Mouse (Mus musculus): Measurements from ENCODE around the gene Tmprss5. TPM values are rescaled to one million over a fixed set of nuclear protein-coding genes. Genes with fewer than 3 reads are reported as not detected.

The Tmprss5 gene
- polyA plus RNA-seq (2015; fragmentation: Nextera tagmentation; extraction: Ambion mirVana), result 0.16 and 0.46 TPM in 2 replicates

GRCm38 (mm10) chr9:49081107-49081506 lies at the start of gene Tmprss5:
Tmprss5 (plus strand) TSS chr9:49081260.
- 66% methylated on average over 5 of the region's 5 CpGs for WGBS
- Histone ChIP-seq H3K4me1 (replicated peaks; ENCODE audit: control insufficient read depth, insufficient read depth, low read length) (no peaks in the 10 kb centered on the region), H3K4me3 (ENCODE audit: low read length) (no peak within 1 kb of the TSS), H3K9me3 (ENCODE audit: control insufficient read depth, low read length) (no peaks in the 10 kb centered on the region), H3K36me3 (ENCODE audit: control insufficient read depth, insufficient read depth, low read length) (peaks cover 30% of the 10 kb centered on the region), H3K9ac (ENCODE audit: low read length) (no peak within 1 kb of the TSS), H3K27me3 (ENCODE audit: control insufficient read depth, insufficient read depth, low read depth, low read length) (no peaks in the 10 kb centered on the region), H3K4me2 (ENCODE audit: low read depth, low read length) (no peak within 1 kb of the TSS), H3K27ac (ENCODE audit: low read length) (no peak within 1 kb of the TSS)
- no peak for ATAC-seq (ENCODE audit: low read depth)

GRCm38 (mm10) chr9:49034764-49035163 lies 46.3 kb upstream of the Tmprss5 start:
- no peaks in the 10 kb centered on the region for H3K4me1 ChIP-seq (replicated peaks; ENCODE audit: control insufficient read depth, insufficient read depth, low read length)
- ATAC-seq (ENCODE audit: low read depth), result no peak
- H3K9me3 ChIP-seq (ENCODE audit: control insufficient read depth, low read length), result no peaks in the 10 kb centered on the region
- no peak overlapping the region for H3K4me2 ChIP-seq (ENCODE audit: low read depth, low read length)
- no peak overlapping the region for H3K27ac ChIP-seq (ENCODE audit: low read length)
- H3K4me3 ChIP-seq (ENCODE audit: low read length), result no peak overlapping the region
- H3K27me3 ChIP-seq (ENCODE audit: control insufficient read depth, insufficient read depth, low read depth, low read length), result no peaks in the 10 kb centered on the region
- peaks cover 37% of the 10 kb centered on the region for H3K36me3 ChIP-seq (ENCODE audit: control insufficient read depth, insufficient read depth, low read length)
- H3K9ac ChIP-seq (ENCODE audit: low read length), result no peak overlapping the region
- 88% methylated on average over 4 of the region's 4 CpGs for WGBS

DNA sequence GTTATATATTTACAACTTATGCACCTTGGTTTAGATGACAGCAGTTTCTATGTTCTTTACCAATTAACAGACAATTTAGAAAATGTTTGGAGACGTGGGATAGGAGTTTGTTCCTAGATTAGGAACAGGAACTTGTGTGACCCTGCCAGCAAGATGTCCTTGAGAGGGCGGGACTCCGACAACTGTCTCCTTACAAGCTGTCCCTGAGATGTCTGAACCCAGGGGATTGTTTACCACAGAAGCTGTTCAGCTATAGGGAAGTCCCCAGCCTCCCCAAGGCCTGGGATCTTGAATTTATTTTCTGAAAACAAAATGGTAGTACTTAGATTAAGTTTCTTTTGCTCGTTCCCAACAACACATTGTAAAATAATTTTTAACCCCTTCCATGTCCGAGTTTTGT lies 30.2 kb upstream of the Tmprss5 start:
- no peaks in the 10 kb centered on the region for H3K9me3 ChIP-seq (ENCODE audit: control insufficient read depth, low read length)
- H3K4me1 ChIP-seq (replicated peaks; ENCODE audit: control insufficient read depth, insufficient read depth, low read length), result no peaks in the 10 kb centered on the region; the same call in 1 of the 2 replicates
- H3K36me3 ChIP-seq (ENCODE audit: control insufficient read depth, insufficient read depth, low read length), result no peaks in the 10 kb centered on the region
- 59% methylated on average over 5 of the region's 5 CpGs for WGBS
- H3K4me3 ChIP-seq (ENCODE audit: low read length), result no peak overlapping the region
- no peak overlapping the region for H3K4me2 ChIP-seq (ENCODE audit: low read depth, low read length)
- H3K27me3 ChIP-seq (ENCODE audit: control insufficient read depth, insufficient read depth, low read depth, low read length), result no peaks in the 10 kb centered on the region
- H3K27ac ChIP-seq (ENCODE audit: low read length), result no peak overlapping the region
- no peak overlapping the region for H3K9ac ChIP-seq (ENCODE audit: low read length)
- ATAC-seq (ENCODE audit: low read depth), result no peak

GRCm38 (mm10) chr9:49051349-49051748 lies 29.7 kb upstream of the Tmprss5 start:
- Histone ChIP-seq H3K9me3 (ENCODE audit: control insufficient read depth, low read length) (no peaks in the 10 kb centered on the region), H3K27me3 (ENCODE audit: control insufficient read depth, insufficient read depth, low read depth, low read length) (no peaks in the 10 kb centered on the region), H3K27ac (ENCODE audit: low read length) (no peak overlapping the region), H3K4me3 (ENCODE audit: low read length) (no peak overlapping the region), H3K36me3 (ENCODE audit: control insufficient read depth, insufficient read depth, low read length) (no peaks in the 10 kb centered on the region), H3K4me2 (ENCODE audit: low read depth, low read length) (no peak overlapping the region), H3K4me1 (replicated peaks; ENCODE audit: control insufficient read depth, insufficient read depth, low read length) (peaks cover 2% of the 10 kb centered on the region; the same call in 1 of the 2 replicates), H3K9ac (ENCODE audit: low read length) (no peak overlapping the region)
- no peak for ATAC-seq (ENCODE audit: low read depth)
- 14% methylated on average over 5 of the region's 5 CpGs for WGBS

DNA sequence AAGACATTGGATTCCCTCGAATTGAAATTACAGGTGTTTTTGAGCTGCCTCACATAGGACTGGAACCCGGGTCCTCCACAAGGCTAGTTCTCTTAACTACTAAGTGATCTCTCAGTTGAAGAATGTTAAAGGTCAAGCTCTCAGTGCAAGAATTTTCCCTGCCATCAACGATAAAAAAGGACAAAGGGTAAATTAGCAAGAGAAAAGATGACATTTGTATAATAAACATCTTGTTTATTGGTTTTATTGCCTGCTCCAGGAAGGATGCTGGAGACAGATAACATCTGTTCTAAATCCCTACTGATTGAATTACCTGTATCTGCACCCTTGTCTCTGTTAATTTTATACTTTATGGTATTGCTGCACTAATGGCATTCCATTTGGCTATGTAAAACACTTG lies 27.0 kb upstream of the Tmprss5 start:
- Histone ChIP-seq H3K27ac (ENCODE audit: low read length) (no peak overlapping the region), H3K4me3 (ENCODE audit: low read length) (no peak overlapping the region), H3K9me3 (ENCODE audit: control insufficient read depth, low read length) (no peaks in the 10 kb centered on the region), H3K4me1 (replicated peaks; ENCODE audit: control insufficient read depth, insufficient read depth, low read length) (peaks cover 6% of the 10 kb centered on the region; the same call in 1 of the 2 replicates), H3K36me3 (ENCODE audit: control insufficient read depth, insufficient read depth, low read length) (peaks cover 4% of the 10 kb centered on the region; the same call in 1 of the 2 replicates), H3K9ac (ENCODE audit: low read length) (no peak overlapping the region), H3K4me2 (ENCODE audit: low read depth, low read length) (no peak overlapping the region), H3K27me3 (ENCODE audit: control insufficient read depth, insufficient read depth, low read depth, low read length) (no peaks in the 10 kb centered on the region)
- ATAC-seq (ENCODE audit: low read depth), result no peak
- WGBS, result 67% methylated on average over 3 of the region's 3 CpGs

- Histone ChIP-seq H3K4me2 (ENCODE audit: low read depth, low read length) (peak within 1 kb of the TSS; percentile 74), H3K36me3 (ENCODE audit: control insufficient read depth, insufficient read depth, low read length) (peaks cover 8% of the 10 kb centered on the region; the same call in 1 of the 2 replicates), H3K27me3 (ENCODE audit: control insufficient read depth, insufficient read depth, low read depth, low read length) (no peaks in the 10 kb centered on the region), H3K9ac (ENCODE audit: low read length) (peak within 1 kb of the TSS; percentile 88), H3K9me3 (ENCODE audit: control insufficient read depth, low read length) (no peaks in the 10 kb centered on the region), H3K27ac (ENCODE audit: low read length) (peak within 1 kb of the TSS; percentile 68; the same call in 1 of the 2 replicates), H3K4me1 (replicated peaks; ENCODE audit: control insufficient read depth, insufficient read depth, low read length) (peaks cover 6% of the 10 kb centered on the region; the same call in 1 of the 2 replicates), H3K4me3 (ENCODE audit: low read length) (peak within 1 kb of the TSS; percentile 76)
- WGBS, result under 1% methylated on average over 53 of the region's 53 CpGs
- ATAC-seq (ENCODE audit: low read depth), result peak; percentile 100
Observed at GRCm38 (mm10) chr9:49055333-49056205, 25.5 kb upstream of the Tmprss5 start, which contains the start of gene Zw10. Zw10 (plus strand) TSS chr9:49055613.

DNA sequence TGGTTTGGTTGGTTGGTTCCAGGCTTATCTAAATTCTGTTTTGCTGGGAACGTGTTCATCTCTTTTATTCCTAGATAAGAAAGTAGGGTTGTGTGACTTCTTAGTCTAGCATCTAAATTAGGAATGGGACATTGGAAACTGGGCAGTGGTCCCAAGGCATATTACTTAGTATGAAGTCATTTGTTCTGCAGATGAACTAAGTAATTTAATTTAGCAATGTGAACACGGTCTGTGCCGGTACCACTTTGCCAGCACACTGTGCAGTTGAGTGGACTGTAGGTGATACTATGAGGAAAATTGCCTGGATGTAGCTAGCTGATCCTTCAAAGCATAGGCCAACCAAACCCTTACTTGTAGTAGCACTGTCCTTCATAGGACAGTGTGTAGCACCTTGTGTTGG lies 4.2 kb upstream of the Tmprss5 start:
- ATAC-seq (ENCODE audit: low read depth), result no peak
- Histone ChIP-seq H3K36me3 (ENCODE audit: control insufficient read depth, insufficient read depth, low read length) (peaks cover 49% of the 10 kb centered on the region), H3K4me3 (ENCODE audit: low read length) (no peak overlapping the region), H3K4me2 (ENCODE audit: low read depth, low read length) (no peak overlapping the region), H3K27ac (ENCODE audit: low read length) (no peak overlapping the region), H3K4me1 (replicated peaks; ENCODE audit: control insufficient read depth, insufficient read depth, low read length) (no peaks in the 10 kb centered on the region), H3K9ac (ENCODE audit: low read length) (no peak overlapping the region), H3K9me3 (ENCODE audit: control insufficient read depth, low read length) (no peaks in the 10 kb centered on the region), H3K27me3 (ENCODE audit: control insufficient read depth, insufficient read depth, low read depth, low read length) (no peaks in the 10 kb centered on the region)
- 89% methylated on average over 3 of the region's 3 CpGs for WGBS

DNA sequence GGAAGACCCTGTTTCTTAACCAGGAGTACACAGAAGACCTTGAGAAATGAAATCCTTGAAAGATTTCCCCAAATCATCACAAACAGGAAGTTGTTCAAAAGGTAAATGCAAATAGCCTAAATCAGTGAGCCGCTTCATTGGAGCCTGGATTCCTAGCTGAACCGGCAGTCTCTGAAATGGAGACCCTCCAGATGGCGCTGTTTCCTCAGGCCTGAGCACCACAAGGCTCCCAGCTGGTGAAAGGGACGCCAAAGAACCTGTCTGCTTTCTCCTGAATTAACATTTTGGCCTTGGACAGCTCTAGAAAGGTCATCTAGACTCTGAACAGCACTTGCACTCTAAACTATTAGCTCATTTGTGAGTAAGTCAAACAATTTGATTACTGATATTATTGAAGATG lies 501 bp downstream of the Tmprss5 start:
- Histone ChIP-seq H3K36me3 (ENCODE audit: control insufficient read depth, insufficient read depth, low read length) (peaks cover 30% of the 10 kb centered on the region), H3K9me3 (ENCODE audit: control insufficient read depth, low read length) (no peaks in the 10 kb centered on the region), H3K27me3 (ENCODE audit: control insufficient read depth, insufficient read depth, low read depth, low read length) (no peaks in the 10 kb centered on the region), H3K9ac (ENCODE audit: low read length) (no peak overlapping the region), H3K4me3 (ENCODE audit: low read length) (no peak overlapping the region), H3K27ac (ENCODE audit: low read length) (no peak overlapping the region), H3K4me2 (ENCODE audit: low read depth, low read length) (no peak overlapping the region), H3K4me1 (replicated peaks; ENCODE audit: control insufficient read depth, insufficient read depth, low read length) (no peaks in the 10 kb centered on the region)
- ATAC-seq (ENCODE audit: low read depth), result no peak
- WGBS, result 16% methylated on average over 4 of the region's 4 CpGs

- 64% methylated on average over 11 of the region's 11 CpGs for WGBS
- H3K27me3 ChIP-seq (ENCODE audit: control insufficient read depth, insufficient read depth, low read depth, low read length), result no peaks in the 10 kb centered on the region
- no peaks in the 10 kb centered on the region for H3K36me3 ChIP-seq (ENCODE audit: control insufficient read depth, insufficient read depth, low read length)
- ATAC-seq (ENCODE audit: low read depth), result no peak
- no peak overlapping the region for H3K4me2 ChIP-seq (ENCODE audit: low read depth, low read length)
- no peaks in the 10 kb centered on the region for H3K4me1 ChIP-seq (replicated peaks; ENCODE audit: control insufficient read depth, insufficient read depth, low read length)
- H3K9me3 ChIP-seq (ENCODE audit: control insufficient read depth, low read length), result no peaks in the 10 kb centered on the region
- no peak overlapping the region for H3K4me3 ChIP-seq (ENCODE audit: low read length)
- H3K9ac ChIP-seq (ENCODE audit: low read length), result no peak overlapping the region
- H3K27ac ChIP-seq (ENCODE audit: low read length), result no peak overlapping the region
Observed at GRCm38 (mm10) chr9:49087317-49087716, 6.3 kb downstream of the Tmprss5 start.

Measured in lung, embryonic 16.5 days (tissue).